Mouse (Mus musculus): ENCODE data around the gene Fam78b. TPM values are rescaled to one million over a fixed set of nuclear protein-coding genes. Genes with fewer than 3 reads are reported as not detected.

Fam78b gene
- total RNA-seq, 2 experiments from 2014 or later: 1.4 to 3.0 TPM

DNA sequence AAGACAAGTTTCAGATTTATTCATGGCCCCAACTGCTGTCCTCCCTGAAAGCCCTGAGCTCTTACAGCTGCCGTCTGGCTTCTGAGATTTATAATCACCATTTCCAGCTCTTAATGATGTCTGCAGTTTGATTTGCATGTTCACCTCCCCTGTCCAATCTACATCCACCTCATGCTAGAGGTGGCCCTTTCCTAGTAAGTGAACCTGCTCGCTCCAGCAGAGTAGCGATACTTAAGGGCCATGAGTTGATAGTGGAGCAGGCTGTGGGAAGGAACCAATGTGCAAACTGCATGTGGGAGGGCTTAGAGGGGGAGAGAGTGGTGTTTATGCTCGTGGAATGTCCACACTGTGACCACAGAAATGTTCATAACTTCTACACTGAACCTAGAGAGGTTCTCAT lies 23.7 kb downstream of the Fam78b start:
- intact Hi-C loops (cut with DNase I): no loop called here
- no peak for DNase-seq

DNA sequence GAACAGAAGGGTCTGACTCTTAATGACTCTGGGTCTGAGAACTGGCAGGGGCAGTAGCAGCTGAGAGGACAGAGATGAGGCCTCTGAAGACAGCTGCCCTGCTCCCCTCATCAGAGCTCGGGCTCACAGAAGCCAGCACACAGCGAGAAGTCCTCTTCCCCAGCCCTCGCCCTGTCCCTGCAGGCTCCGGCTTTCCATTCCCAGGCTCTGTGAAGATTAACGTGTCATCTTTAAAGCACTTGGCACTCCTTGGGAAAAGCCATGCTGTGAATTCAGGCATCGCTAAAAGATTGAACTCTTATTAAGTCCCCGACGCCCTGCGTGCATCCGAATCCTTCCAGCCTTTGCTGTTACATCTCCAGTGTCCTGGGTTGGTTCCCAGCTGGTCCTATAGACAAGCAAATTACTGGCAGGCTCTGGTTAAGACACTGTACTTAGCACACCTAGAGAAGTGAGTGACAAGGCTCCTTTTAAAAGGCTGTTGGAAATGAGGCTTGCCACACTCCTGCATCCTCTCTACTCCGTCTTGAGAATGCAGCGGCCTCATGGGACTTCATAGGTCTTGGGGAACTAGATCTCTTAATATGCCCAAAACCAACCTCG lies 30.9 kb downstream of the Fam78b start:
- intact Hi-C loops (cut with DNase I): loop anchor here (5.0 to 10.0 kb wide), 2 partner anchors 250 to 297 kb away; no protein-coding TSS in a partner anchor

DNA sequence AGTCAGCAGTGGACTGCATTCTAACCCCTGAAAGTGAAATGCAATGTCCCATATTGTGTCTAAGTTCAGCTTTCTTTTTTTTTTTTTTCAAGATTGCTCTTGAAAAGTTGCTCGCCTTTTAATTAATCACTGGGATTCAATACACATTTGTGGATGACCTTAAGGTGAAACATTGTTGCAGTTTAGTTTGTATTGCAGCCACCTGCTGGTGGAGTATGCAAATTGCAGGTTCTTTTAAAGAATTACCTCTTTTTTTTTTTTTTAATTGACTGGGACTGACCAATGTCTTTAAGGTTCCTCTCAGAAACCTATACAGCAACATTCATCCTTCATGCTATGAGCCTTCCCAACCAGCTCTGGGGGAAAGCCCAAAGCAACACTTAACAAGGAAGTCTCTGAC lies 33.2 kb downstream of the Fam78b start:
- DNase-seq: no peak
- intact Hi-C loops (cut with DNase I): loop anchor here (5.0 to 10.0 kb wide), 2 partner anchors 252 to 300 kb away; no protein-coding TSS in a partner anchor

More for the DNA sequence above, 30.9 kb downstream of the Fam78b start:
- DNase-seq: no peak

DNA sequence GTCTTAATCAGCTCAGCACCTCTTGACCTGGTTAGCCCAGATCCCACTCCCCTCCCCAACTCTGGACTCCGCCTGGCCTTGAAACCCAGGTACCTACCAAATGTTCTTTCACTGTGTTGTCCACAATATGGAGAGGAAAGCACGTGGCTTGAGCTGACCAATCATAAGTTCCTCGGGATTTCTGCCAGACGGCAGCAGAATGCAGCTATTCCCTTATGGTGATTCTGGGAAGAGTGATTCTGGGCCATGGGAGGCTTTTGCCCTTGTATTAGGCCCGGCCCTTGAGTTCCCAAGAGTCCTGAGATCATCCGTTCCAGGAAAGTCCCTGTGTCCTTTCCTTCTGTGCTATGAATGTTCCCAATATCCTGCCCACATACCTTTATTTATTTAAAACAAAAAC lies 41.3 kb downstream of the Fam78b start:
- intact Hi-C loops (cut with DNase I): no loop called here
- DNase-seq: no peak

DNA sequence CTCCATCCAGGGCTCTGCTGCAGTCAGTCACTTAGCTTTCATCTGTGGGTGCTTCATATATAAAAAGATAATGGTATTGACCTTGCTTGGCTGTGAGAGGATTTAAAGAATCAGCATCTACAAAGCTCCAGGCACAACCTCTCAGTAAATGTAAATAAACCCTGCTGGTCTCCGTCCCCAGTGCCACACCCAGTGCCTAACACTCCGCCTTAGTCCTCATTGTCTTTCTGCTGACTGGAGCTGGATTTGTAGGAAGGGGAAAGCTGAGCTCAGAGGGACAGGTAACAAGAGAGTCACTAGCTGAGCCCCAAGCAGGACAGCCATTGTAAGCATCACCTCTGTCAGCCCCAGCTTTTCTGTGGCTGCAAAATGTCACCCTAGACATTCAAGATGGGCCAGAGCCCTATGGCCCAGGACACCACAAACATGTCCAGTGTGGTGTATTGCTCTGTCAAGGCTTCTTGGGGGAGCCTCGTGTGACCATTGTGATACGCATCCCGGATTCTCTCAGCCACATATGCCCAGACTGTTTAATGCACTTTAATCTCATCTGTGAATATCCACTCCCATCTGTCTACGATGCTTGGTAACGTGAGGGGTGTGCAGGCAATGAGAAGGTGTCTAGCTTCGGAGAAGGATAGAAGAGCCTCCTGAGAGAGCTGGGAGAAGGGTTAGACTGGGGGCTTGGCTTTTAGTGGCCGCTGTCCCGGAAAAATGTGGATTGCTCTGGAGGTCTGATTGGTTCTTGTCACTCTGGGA lies 45.1 kb downstream of the Fam78b start:
- intact Hi-C loops (cut with DNase I): no loop called here
- no peak for DNase-seq

DNA sequence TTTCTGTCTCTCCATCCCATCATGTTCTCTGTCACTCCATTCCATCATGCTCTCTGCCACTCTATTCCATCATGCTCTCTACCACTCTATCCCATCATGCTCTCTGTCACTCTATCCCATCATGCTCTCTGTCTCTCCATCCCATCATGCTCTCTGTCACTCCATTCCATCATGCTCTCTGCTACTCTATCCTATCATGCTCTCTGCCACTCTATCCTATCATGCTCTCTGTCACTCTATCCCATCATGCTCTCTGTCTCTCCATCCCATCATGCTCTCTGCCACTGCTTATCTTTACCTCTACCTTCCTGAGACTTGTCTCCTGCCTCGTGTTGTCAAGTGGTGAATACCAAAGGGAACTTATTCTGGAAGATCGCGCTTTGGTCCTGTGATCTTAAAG lies 49.6 kb downstream of the Fam78b start:
- intact Hi-C loops (cut with DNase I): no loop called here
- no peak for DNase-seq

DNA sequence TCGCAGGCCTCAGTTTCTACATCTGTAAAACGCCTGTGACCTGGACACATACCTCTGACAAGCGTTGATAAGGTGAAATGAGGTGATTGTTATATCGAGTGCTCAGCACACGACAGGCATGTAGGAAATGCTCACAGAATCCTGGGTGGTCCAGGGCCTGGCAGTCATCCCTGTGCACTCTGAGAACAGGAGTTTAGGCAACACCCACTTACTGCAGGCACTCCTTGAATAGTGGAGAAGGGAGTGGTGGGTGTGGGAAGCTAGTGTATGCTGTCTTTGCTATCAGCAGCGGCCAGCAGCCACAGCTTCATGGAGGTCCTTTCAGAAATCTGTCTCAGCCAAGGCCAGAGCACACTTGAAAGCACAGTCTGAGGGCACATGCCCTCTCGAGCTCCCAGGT lies 52.8 kb downstream of the Fam78b start:
- DNase-seq: no peak
- intact Hi-C loops (cut with DNase I): no loop called here

DNA sequence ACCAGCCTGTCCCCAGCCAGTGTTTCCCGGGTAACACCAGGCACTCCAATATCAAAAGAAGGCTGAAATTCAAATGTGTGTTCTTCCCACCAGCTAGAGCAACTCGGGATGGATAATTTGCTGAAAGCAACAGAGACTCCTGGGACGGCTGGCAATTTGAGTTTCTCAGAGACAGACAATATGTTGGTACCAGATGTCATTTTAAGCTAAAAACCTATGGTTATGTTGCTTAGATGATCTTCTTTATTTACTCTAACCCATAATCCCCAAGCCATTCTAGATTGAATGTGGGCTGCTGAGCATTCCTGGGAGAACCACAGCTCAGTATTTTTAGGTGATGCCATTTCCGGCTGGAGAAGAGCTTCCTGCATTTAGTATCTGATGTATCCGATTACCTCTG lies 56.3 kb downstream of the Fam78b start:
- DNase-seq: no peak
- intact Hi-C loops (cut with DNase I): no loop called here

DNA sequence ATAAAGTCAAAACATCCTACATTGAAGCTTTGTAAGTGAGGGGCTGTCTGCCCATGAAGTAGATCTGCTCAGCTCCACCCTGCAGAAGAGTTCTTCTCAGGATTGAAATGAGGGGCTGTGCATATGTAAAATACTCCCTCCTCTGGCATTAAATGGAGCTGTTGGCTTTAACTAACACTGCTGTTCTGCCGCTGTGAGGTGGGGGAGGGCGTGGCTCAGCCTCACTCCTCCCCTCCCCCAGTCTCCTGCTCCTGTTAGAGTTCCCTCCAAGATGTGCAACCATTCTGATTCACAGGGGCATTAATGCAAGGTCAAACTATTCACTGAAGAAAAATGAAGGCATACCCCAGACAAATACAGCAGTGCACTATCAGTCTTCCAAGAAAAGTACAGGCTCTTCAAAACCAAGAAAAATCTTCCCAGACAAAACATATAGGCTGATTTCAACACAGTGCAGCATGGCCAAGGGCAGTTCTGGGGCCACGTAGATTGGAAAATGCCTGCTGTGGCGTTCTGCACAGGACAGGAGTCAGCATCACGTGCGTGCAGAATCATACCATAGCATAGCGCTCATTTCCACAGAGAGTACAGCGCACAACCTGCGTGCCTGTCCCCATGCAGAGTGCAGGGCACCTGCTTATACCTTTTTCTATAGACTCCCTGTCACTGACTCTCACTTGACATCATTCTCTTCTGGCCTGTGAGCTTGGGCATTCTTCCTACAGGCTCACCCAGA lies 58.5 kb downstream of the Fam78b start:
- no peak for DNase-seq
- intact Hi-C loops (cut with DNase I): no loop called here

DNA sequence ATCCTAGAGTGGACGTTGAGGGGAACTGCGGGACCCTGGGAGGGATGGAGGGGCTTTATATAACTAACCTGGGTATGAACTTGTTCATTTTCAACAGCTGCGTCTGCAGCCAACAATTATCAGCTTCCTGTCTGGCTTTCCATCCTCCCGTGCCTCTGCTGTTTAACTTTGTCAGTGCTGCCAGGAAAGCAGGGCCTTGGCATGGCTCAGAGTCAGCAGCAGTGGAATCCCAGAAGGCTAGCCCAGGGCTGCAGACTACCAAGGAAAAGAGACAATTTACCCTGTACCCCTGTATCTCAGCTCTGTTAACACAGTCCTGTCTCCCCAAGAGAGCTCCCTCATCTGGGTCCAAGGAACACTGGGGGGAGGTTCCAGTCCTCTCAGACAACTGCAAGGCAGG lies 62.8 kb downstream of the Fam78b start:
- intact Hi-C loops (cut with DNase I): no loop called here
- DNase-seq: no peak

DNA sequence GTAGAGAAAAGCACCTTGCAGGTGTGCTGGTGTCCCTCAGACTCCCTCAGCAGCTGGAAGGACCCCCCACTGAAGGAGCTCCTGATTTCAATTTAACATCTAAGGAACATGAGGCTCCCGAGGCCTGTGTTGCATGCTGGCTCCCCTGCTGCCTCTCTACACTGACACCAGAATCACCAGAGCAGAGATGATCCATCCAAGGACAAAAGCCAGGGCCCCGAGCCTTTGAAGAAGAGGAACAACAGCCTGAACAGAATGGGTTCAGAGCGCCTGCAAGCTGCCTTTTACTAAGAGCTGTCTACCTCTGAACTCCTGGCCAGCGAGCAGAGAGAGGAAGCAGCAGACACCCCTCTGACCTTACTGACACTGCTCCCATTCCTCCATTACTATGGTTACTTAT lies 64.3 kb downstream of the Fam78b start:
- intact Hi-C loops (cut with DNase I): no loop called here

DNA sequence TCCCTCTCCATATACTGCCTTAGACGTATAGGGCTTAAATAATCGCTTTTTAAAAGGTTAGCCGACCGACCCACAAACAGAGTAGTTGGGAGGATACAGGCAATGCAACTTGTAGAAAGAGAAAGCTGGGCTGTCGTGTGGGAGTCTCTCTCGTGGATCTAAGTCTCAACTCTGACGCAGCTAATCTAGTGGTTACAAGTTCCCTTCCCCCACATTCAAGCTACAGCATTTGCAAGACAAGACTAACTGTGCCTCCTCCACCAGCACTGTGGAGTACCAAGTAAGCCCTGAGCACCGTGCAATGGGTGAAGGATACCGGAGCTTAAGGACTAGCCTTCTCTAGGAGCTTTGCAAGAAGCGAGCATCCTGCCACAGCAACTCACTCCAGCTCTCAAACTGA lies 64.8 kb downstream of the Fam78b start:
- intact Hi-C loops (cut with DNase I): no loop called here

More for the DNA sequence above, 64.3 kb downstream of the Fam78b start:
- no peak for DNase-seq

DNA sequence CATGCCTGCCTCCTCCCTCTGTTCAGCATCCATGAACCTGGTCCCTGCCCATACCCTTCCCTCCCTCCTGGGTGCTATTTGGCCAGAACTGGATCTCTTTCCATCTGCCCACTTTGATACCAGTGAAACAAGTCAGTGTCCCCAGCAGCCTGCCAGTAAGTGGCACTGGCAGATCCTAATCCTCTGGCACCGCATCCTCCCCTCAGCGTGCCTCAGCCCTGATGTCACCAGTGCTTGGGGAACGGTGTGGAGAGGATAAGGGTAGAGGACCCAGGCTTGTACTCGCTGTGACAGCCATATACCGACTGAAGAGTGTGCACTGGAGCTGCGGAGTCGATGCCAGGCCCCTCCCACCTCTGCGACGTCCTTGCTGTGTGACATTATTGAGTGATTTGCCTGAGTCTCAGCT lies 65.7 kb downstream of the Fam78b start:
- no peak for DNase-seq
- intact Hi-C loops (cut with DNase I): no loop called here

More for the DNA sequence above, 64.8 kb downstream of the Fam78b start:
- no peak for DNase-seq

DNA sequence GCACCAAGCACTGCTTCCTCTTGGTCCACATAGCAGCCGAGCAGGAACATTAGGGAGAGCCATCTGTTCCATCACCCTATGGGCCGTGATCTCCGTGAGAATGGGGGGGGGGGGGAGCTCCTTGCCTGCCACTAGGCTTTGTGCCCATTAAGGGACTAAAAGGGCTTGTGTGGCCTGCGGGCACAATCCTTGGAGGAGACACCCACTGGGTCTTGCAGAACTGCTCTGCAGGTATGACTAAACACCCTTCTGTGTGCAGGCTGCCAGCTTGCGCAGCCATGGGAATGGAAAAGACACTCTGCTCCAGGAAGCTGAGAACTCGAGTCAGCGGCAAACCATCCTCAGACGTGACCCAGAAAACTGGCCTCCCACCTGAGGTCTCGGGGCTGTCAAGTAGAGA lies 68.5 kb downstream of the Fam78b start:
- no peak for DNase-seq
- intact Hi-C loops (cut with DNase I): no loop called here

DNA sequence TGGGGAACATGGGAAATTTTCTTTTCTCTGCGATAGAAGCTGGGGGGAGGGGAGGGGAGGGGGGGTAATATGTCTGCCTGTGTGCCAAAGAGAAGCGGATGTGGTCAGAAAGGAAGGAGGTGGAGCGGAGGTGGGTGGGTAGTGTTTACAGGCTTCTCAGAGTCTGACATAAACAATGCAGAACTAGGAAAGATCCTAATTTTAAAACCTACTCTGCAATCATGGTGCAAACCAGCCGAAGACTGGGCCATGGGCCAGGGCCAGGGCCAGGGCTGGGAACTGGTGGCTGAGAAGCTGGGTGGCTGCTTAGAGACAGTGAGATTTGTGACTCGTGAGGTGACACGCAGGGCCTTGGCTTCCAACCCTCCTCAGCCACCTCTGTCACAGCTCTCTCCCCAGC lies 69.1 kb downstream of the Fam78b start:
- DNase-seq: no peak
- intact Hi-C loops (cut with DNase I): no loop called here

DNA sequence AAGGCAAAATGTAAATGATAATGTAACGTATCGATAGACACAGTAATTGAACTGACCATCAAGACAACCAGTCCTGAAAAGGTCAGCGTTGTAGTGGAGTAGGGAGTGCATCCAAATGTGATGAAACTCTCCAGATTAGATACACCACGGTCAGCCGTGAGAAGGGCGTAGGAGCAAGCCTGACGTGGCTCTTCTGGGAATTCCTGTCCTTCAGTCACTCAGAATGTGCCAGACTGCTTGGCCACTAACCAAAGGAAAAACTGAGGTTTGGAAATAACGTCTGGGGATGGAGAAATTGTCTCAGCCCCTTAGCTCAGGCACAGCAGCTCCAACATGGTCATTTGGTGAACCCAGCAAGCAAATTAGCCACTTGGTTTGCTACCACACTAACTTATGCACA lies 74.5 kb downstream of the Fam78b start:
- no peak for DNase-seq
- intact Hi-C loops (cut with DNase I): no loop called here

DNA sequence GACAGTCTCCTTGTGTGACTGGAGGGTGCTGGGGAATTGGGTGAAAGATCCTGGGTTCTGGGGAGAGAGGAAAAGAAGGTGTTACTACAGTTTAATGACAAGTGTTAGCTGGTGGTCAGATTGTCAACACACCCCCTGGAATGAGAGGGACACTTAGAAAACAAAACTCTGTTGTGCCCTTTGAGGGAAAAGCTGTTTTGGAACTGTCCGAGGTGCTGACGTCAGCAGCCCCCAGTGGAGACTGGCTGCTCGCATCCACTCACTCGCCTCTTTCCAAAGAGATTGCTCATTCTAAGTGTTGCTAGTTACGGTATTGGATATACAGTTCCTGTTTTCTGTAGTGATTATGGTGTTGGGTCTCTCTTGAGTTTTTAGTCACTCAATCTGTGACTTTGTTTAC lies 78.3 kb downstream of the Fam78b start:
- intact Hi-C loops (cut with DNase I): no loop called here
- no peak for DNase-seq

DNA sequence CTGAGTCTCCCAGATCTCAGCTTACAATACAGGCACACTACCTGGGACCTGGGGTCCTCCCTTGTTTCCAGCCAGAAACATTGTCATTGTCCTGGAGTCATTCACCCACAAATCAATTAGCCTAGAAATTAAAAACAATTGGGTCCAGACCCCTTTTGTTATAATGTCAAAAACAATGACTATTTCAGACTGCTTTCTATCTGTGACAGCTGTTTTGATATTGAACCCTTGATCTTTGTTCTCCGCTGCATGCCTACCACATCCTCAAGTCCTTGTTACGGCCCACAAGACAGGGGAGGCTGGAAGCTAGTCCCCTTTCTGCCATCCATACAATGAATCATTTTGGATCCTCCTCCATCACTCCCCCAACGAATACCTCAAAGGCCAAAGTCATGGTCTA lies 80.7 kb downstream of the Fam78b start:
- DNase-seq: no peak
- intact Hi-C loops (cut with DNase I): no loop called here

DNA sequence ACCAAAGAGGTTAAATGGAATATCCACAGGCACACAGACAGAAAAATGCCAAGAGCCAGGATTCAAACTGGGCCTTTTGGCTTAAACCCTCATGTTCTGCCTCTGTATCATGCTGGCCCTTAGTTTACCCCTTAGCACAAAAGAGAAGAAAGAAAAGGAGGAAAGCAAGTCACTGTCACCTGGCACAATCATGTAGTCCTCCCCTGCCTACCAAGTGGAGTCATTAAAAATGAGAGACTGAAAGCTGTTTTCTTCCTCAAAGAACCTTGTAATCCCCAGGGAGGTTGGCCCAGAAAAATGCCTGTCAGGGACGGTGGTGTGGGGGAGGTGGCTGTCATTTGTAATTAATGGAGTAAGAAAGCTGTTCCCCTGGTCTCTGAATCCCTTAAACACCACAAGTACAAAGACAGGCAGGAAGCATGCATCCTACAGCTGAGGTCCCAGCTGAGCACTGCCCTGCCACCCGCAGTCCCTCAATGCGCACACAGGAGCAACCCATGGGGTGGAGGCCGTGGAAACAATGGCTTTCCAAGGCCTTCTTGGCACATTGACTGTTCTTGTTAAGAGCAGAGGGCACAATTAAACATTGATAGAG lies 81.4 kb downstream of the Fam78b start:
- intact Hi-C loops (cut with DNase I): no loop called here
- DNase-seq: no peak

DNA sequence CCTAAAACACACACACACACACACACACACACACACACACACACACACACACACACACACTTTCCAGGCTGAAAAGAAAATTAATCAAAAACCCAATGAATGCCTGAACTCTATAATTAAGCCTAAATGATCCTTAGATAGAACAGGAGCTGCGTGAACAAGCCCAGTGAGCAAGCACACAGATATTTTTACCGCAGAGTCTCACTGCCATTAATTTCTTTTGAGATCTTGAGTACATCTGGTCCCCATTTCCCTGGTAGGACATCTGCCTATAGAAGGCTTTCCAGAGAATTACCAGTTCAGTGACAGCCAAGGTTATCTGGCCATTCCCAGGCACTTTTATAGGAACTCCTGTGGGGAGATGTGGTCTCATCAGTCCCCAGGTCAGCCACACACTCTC lies 82.0 kb downstream of the Fam78b start:
- intact Hi-C loops (cut with DNase I): no loop called here
- no peak for DNase-seq

DNA sequence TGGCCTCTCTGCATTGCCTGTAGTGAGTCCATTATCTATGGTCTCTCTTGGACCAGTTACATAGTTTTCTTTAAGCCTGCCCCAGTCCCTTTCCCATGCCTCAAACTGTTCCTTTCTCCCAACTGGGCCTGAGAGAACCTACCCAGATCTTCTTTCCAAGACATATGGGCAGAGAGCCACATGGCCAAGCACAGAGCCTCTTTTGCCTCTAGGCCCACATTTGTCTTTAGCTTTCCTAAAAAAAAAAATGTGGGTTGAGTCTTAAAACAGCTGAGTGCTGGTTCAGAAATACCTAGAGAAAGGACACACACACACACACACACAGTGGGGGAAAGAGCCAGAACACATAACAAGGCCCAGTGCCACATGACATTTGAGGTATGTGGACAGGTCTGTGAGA lies 83.1 kb downstream of the Fam78b start:
- DNase-seq: no peak
- intact Hi-C loops (cut with DNase I): no loop called here

All from gastrocnemius, postnatal 36 days (tissue).